Mouse (Mus musculus): Measurements from ENCODE around the gene Rgp1. TPM values are rescaled to one million over a fixed set of nuclear protein-coding genes. Genes with fewer than 3 reads are reported as not detected.

Gene Rgp1
- total RNA-seq, 2 experiments from 2014 or later, result 42.1 to 45.5 TPM

DNA sequence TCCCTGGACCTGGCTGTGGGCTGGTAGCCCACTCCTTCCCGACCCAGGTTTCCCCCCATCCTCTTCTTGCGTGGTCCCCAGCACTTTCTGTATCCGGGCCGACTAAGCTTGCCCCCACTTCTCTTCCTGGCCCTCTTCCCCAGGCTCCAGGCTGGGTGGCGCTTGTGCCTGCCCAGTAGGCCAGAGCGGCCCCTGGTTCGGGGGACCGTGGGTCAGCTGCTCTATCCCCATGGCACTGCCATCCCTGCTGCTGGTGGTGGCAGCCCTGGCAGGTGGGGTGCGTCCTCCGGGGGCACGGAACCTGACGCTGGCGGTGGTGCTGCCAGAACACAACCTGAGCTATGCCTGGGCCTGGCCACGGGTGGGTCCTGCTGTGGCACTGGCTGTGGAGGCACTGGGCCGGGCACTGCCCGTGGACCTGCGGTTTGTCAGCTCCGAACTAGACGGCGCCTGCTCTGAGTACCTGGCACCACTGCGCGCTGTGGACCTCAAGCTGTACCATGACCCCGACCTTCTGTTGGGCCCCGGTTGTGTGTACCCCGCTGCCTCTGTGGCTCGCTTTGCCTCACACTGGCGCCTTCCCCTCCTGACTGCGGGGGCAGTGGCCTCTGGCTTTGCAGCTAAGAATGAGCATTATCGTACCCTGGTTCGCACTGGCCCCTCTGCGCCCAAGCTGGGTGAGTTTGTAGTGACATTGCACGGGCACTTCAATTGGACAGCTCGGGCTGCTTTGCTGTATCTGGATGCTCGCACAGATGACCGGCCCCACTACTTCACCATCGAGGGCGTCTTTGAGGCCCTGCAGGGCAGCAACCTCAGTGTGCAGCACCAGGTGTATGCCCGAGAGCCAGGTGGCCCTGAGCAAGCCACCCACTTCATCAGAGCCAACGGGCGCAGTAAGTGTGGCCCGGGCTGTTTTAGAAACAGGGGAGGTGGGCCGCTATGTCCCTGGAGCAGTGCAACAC lies 53.7 kb downstream of the Rgp1 start:
- intact Hi-C loops (cut with DNase I), result loop anchor here (2.0 kb wide), 1 partner anchor 25 kb away; the partner anchor contains the start of gene Hint2
- DNase-seq, result peak; percentile 40 to 53

DNA sequence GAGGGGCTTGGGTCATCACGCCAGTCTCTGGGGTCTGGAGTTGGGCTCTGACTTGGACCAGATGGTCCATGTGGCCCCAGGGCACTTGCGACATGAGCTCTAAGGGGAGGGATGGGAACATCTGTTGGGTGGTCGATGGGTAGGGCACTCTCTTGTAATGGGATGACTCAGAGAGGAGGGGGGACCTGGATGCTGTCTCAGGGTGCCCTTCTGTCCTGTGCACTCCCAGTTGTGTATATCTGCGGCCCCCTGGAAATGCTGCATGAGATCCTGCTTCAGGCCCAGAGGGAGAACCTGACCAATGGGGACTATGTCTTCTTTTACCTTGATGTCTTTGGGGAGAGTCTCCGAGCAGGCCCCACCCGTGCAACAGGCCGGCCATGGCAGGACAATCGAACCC lies 54.8 kb downstream of the Rgp1 start:
- intact Hi-C loops (cut with DNase I), result no loop called here
- DNase-seq, result no peak

DNA sequence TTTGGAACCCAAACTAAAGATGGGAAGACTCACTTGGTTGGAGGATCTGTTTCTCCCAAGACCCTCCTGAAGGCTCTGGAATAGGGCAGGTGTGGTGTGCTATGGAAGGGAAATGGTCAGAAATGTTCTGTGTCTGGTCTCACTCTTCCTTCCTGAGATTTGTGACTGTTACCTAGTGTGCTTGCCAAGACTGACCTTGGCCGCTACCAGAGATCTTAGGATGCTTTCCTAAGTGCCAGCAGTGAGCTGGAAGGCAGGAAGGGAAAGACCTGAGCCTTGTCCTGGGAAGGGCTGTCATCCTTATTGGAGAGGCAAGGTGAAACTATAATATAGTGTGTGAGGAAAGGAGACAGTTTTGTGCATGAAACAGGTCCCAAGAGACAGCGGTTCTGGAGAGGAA lies 55.2 kb downstream of the Rgp1 start:
- DNase-seq, result no peak
- intact Hi-C loops (cut with DNase I), result no loop called here

DNA sequence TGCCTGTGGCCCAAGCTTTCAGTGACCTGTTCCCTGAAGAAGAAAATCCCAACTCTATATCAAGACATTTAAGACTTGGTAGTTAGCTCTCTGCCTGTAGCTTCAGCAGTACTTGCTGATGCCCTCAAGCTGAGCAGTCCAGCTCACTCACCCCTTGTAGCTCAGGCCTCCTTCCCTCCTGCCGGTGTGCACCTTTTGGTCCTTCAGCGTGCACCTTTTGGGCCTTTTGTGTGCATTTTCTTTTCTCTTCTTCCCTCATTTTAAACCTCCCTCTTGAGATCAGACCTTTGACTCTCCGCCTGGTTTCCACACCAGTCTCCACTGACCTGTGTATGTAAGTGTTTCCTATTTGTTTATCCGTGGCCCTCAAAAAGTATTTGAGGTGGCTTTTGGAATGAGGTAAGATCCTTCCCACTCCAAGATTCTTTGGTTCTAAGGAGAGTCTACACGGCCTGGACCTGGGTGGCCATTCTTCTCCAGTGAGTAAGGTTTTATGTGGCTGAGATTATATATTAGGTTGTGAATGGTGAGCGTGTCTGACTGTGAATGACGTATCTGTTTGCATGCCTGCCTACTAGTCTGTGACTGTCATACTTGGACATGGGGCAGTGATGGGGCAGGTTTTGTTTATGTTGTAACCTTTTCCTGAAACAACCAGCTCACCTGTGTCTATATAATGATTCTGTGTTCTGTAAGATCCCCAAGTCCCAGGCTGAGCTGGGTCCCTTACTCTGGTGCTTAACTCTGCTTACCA lies 56.3 kb downstream of the Rgp1 start:
- DNase-seq, result no peak
- intact Hi-C loops (cut with DNase I), result no loop called here

- no peak for DNase-seq
- intact Hi-C loops (cut with DNase I), result no loop called here
Observed at GRCm38 (mm10) chr4:43636751-43637150, 58.2 kb downstream of the Rgp1 start.

Small RNA genes within 50 kb of the gene (microRNA-seq; reads per million reads assigned to microRNA genes)
- 0.95 to 1.0 reads per million in 2 experiments for gene Gm25262

Other genes starting within 250 kb of the Rgp1 start
- 10 to 100 TPM; 42.9 to 61.4 TPM for gene Rusc2, start 196.7 kb upstream of the Rgp1 start, total RNA-seq (2021)
- under 1 TPM in 1 of 2 experiments, not detected in 1; 0.62 TPM for gene Fam166b, start 149.6 kb upstream of the Rgp1 start, total RNA-seq (2021)
- gene Tesk1, start 136.8 kb upstream of the Rgp1 start, total RNA-seq (2021), result 10 to 100 TPM; 42.3 to 42.6 TPM
- under 1 TPM; 0.45 to 0.60 TPM for gene Cd72, start 124.1 kb upstream of the Rgp1 start, total RNA-seq (2021)
- gene Sit1, start 95.0 kb upstream of the Rgp1 start, total RNA-seq (2021), result under 1 TPM in 1 of 2 experiments, not detected in 1; 0.38 TPM
- 10 to 100 TPM; 26.1 to 27.3 TPM for gene Ccdc107, start 85.8 kb upstream of the Rgp1 start, total RNA-seq (2021)
- gene Arhgef39, start 79.0 kb upstream of the Rgp1 start, total RNA-seq (2021), result 1 to 10 TPM; 4.0 to 5.2 TPM
- under 1 TPM; 0.30 to 0.79 TPM for gene Car9, start 71.7 kb upstream of the Rgp1 start, total RNA-seq (2021)
- gene Tpm2, start 55.0 kb upstream of the Rgp1 start, total RNA-seq (2021), result 10 to 100 TPM; 55.5 to 57.3 TPM
- gene Creb3, start 16.4 kb upstream of the Rgp1 start, total RNA-seq (2021), result 10 to 100 TPM; 57.2 to 61.8 TPM
- gene Tln1, start 16.0 kb upstream of the Rgp1 start, total RNA-seq (2021), result 100 to 1,000 TPM; 147 to 167 TPM
- gene Gba2, start 158 bp downstream of the Rgp1 start, total RNA-seq (2021), result 10 to 100 TPM; 15.4 to 15.6 TPM
- gene Msmp, start 5.8 kb downstream of the Rgp1 start, total RNA-seq (2021), result under 1 TPM; 0.36 to 0.37 TPM
- gene Npr2, start 53.2 kb downstream of the Rgp1 start, total RNA-seq (2021), result 10 to 100 TPM; 42.9 to 45.1 TPM
- gene Spag8, start 74.9 kb downstream of the Rgp1 start, total RNA-seq (2021), result under 1 TPM; 0.19 to 0.52 TPM
- 100 to 1,000 TPM; 110 to 112 TPM for gene Hint2, start 77.8 kb downstream of the Rgp1 start, total RNA-seq (2021)
- gene Tmem8b, start 90.3 kb downstream of the Rgp1 start, total RNA-seq (2021), result 10 to 100 TPM; 15.0 to 15.2 TPM
- gene Fam221b, start 90.4 kb downstream of the Rgp1 start, total RNA-seq (2021), result under 1 TPM; 0.25 to 0.26 TPM
- gene Olfr70, start 122.1 kb downstream of the Rgp1 start, total RNA-seq (2021), result not detected
- not detected for gene Olfr71, start 131.5 kb downstream of the Rgp1 start, total RNA-seq (2021)
- gene Hrct1, start 148.5 kb downstream of the Rgp1 start, total RNA-seq (2021), result 1 to 10 TPM; 4.5 to 6.1 TPM
- gene Spaar, start 151.3 kb downstream of the Rgp1 start, total RNA-seq (2021), result 1 to 10 TPM; 4.2 to 5.1 TPM
- not detected for gene Olfr159, start 192.3 kb downstream of the Rgp1 start, total RNA-seq (2021)
- not detected for gene Olfr156, start 245.2 kb downstream of the Rgp1 start, total RNA-seq (2021)